Mouse (Mus musculus): Measurements from ENCODE around the gene Pgbd5.

GRCm38 (mm10) chr8:124475690-124476089, 36.2 kb upstream of the Pgbd5 start:
- no peak for TF ChIP-seq GATA1 (IDR thresholded peaks at IDR 0.05; ENCODE audit: low read length)
- TF ChIP-seq TAL1 (IDR thresholded peaks at IDR 0.05; ENCODE audit: low read length), result no peak
